Mouse (Mus musculus) left cerebral cortex, postnatal 36 days (tissue): ENCODE data around the gene Sbk1. TPM values are rescaled to one million over a fixed set of nuclear protein-coding genes. Genes with fewer than 3 reads are reported as not detected.
A peak's percentile ranks its signal among the peaks of the same experiment; 100 is the strongest.
"Not testable (repeated sequence)": the region's sequence is repeated elsewhere in the genome, so short reads cannot be mapped to it uniquely, and the experiment has no call there.

Experiments used
- DNase-seq, 2 experiments: peaks; one replicate each; pipeline ENCODE4 v3.0.0; 2021 to 2022; ENCODE audit warnings: low spot score in 2 of 2, mixed read lengths in 1 of 2
- intact Hi-C: fragments of 180-260 bp; cut with DNase I; formaldehyde crosslinking; loops from one replicate; pipeline ENCODE4 v1.15.1; 2025
- total RNA-seq, 2 experiments: library from RNA; stranded (reverse); gene quantifications; 2 replicates each; pipeline ENCODE4 v1.2.3; 2021

Gene Sbk1
- total RNA-seq, 2 experiments from 2014 or later, result 65.2 to 69.9 TPM

DNA sequence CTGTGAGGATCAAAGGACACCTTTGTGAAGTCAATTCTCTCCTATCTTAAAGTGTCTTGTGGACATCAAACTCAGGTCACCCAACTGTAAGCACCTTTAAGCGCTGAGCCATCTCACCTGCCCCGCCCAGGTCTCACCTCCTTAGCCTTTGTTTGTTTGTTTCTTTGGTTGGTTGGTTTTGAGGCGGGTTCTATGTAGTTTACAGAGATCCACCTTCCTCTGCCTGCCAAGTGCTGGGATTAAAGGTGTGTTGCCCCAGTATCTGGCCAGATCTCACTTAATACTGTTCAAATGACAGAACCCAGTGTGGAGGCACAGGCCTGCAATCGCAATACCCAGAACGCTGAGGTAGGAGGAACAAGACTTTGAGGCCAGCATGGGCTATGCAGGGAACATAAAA is 11.6 kb downstream of the Sbk1 start:
- no peak for DNase-seq
- intact Hi-C loops, result no loop called here

DNA sequence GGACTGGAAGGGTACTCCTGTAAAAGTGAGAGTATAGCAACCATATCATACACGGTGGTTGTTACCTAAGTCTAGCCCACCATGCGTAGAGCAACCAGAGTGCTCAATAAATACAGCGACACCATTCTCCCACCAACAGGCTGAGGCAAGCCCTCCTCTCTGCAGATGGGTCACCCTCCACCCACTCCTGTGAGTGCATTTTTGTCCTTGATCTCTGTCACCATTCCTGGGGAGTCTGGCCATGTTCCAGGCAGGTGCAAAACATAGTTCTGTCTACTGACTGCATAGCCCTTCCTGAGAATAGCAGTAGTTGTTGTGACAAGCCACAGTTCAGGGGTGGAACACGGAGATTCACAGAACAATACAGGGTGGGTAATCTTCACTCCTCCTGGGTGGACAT is 12.0 kb downstream of the Sbk1 start:
- peak in 1 of 2 experiments; percentile 4 for DNase-seq
- intact Hi-C loops, result no loop called here

DNA sequence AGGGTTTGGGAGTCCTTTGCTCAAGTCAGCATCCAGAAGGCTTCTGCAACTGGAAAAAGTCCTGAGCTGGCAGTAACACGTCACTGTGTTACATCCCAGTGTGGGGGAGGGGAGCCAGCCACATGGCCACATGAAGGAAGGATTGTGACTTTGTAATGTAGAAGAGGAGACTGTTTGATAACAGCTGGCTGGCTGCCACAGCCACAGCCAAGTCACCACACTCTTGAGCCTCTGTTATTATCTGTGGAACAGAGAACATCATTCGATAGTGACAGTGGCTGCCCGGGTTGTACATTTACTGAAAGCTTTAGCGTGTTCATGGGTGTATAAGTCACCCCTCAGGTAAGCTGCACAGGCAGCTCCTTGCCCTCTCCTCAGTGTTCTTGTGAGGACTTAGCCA is 12.4 kb downstream of the Sbk1 start:
- intact Hi-C loops, result no loop called here
- peak in 1 of 2 experiments; percentile 50 for DNase-seq

GRCm38 (mm10) chr7:126285293-126286211 is 13.1 kb downstream of the Sbk1 start:
- intact Hi-C loops, result no loop called here
- peak; percentile 89 for DNase-seq

GRCm38 (mm10) chr7:126286311-126286710 is 13.9 kb downstream of the Sbk1 start:
- intact Hi-C loops, result no loop called here

DNA sequence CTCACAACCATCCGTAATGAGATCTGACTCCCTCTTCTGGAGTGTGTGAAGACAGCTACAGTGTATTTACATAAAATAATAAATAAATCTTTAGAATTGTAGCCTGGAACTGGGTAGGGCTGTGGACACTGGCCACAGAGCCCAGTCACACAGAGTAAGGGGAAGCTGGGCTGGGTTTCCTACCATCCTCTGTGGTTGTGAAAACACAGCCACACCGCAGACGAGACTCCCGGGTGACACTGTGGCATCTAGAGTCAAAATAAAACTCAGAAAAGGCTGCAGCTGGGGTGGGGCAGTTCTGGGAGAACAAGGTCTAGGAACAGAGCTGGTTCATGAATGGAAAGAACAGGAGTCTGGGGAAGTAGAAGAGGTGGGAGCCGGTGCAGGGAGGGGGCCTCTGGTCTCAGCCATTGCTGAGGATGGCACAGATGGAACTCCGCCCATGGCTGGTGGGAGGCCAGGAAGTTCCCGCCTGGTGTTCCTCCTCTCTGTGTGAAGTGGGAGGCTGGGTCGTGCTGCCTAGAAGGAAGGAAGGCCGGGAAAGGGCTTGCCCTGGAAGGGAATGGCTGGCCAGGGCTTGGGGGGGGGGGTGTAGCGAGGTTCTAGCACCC is 15.2 kb downstream of the Sbk1 start:
- DNase-seq, result peak; percentile 66 to 81
- intact Hi-C loops, result no loop called here

More at GRCm38 (mm10) chr7:126286311-126286710, 13.9 kb downstream of the Sbk1 start:
- no peak for DNase-seq

DNA sequence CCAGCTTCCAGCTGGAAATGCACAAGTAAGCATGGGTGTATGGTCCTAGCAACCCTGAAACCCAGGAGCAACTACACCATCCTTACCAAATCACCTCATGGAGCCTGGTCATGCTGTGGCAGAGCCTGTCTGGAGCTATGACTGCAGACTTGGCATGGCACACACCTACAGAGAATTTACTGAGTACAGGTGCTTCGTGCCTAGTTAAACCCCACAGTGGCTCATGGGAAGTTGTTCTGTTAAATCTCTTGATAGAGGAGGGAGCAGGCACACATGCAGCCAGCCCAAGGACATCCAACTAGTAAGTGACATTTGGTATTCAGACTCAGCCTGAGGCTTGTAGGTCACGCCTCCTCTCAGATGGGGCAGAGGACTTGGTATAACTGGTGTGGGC is 15.7 kb downstream of the Sbk1 start:
- intact Hi-C loops, result no loop called here
- no peak for DNase-seq

DNA sequence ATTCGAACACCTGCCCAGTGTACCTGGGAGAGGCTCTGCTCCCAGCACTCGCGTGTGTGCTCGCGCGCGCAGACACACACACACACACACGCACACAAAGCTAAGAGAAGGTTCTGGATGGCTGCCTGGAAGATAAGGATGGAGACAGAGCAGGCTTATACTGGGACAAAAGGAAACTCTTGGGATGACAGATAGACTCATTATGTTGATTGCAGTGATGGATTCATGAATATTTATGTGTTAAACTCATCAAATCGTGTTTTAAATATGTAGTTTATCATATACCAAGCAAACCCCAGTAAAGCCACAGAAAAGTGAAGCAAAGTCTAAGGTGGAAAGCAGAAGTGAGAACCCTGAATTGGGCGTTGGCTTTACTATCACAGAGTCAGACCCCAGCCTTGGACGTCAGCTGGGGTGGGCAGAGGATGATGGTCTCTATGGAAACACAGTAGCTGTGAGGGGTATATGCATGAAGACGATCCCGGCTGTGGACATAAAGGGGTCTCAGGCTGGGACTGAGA is 16.2 kb downstream of the Sbk1 start:
- intact Hi-C loops, result no loop called here
- DNase-seq, result no peak

DNA sequence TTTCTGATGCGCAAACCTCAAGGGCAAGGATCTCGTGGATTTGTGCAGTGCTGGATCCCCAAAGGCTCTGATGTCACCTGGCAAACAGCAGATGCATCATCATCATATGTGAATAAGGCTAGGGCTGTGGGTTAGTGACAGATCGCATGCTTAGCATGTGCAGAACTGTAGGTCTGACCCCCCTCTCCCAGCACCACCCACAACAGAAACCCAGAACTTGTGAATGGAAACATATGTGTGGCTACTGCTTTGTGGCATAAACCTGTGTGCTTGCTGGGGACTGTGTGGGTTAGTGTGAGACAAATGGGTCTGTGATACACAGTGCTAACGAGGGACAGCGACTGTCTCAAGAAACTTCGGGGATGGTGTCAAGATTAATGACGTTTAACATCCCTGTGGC is 17.0 kb downstream of the Sbk1 start:
- intact Hi-C loops, result no loop called here
- DNase-seq, result peak in 1 of 2 experiments; percentile 21

GRCm38 (mm10) chr7:126289956-126290355 is 17.5 kb downstream of the Sbk1 start:
- no peak for DNase-seq
- intact Hi-C loops, result no loop called here

DNA sequence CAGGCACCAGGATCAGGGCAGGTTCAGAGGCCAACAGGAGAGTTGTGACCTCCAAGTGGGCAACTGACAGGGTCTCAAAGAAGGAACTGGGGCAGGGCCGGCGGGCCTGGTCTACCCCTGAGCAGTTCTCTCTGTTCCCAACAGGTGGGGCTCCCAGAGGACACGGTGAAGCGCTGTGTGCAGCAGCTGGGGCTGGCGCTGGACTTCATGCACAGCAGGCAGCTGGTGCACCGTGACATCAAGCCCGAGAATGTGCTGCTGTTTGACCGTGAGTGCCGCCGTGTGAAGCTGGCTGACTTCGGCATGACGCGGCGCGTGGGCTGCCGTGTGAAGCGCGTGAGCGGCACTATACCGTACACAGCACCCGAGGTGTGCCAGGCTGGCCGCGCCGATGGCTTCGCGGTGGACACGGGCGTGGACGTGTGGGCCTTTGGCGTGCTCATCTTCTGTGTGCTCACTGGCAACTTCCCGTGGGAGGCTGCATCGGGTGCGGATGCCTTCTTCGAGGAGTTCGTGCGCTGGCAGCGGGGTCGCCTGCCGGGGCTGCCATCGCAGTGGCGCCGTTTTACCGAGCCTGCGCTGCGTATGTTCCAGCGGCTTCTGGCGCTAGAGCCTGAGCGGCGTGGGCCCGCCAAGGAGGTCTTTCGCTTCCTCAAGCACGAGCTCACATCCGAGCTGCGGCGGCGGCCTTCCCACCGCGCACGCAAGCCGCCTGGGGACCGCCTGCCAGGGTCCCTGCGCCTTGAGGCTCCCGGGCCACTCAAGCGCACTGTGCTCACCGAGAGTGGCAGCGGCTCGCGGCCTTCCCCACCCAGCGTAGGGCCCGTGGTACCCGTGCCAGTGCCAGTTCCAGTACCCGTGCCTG is 19.5 kb downstream of the Sbk1 start:
- intact Hi-C loops, result no loop called here
- DNase-seq, result peak in 1 of 2 experiments; percentile 10

DNA sequence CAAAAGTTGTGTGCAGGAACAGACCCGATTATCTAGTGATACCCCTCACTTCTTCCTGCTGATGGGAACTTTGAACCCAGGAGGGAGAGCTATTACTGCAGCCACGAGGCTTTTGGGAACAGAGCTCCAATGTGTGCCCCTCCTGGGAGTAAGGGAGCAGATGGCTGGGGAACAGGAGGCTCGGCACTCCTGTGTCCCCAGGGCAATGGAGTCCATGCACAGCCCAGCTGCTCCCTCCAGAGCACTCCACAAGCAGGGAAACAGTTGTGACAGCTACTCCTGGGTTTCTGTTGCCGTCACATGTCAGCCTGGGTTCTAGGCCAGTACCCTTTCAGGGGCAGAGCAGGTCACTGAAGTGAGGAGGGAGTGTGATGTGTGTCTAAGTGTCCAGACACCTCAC is 20.7 kb downstream of the Sbk1 start:
- no peak for DNase-seq
- intact Hi-C loops, result no loop called here

GRCm38 (mm10) chr7:126297579-126298460 is 25.4 kb downstream of the Sbk1 start:
- peak; percentile 2 to 4 for DNase-seq
- intact Hi-C loops, result loop anchor here (1.0 kb wide), 1 partner anchor 37 kb away; no protein-coding TSS in a partner anchor

- no peak for DNase-seq
- intact Hi-C loops, result loop anchor here (1.0 kb wide), 1 partner anchor 38 kb away; no protein-coding TSS in a partner anchor
Measured at GRCm38 (mm10) chr7:126298856-126299255, 26.4 kb downstream of the Sbk1 start.

DNA sequence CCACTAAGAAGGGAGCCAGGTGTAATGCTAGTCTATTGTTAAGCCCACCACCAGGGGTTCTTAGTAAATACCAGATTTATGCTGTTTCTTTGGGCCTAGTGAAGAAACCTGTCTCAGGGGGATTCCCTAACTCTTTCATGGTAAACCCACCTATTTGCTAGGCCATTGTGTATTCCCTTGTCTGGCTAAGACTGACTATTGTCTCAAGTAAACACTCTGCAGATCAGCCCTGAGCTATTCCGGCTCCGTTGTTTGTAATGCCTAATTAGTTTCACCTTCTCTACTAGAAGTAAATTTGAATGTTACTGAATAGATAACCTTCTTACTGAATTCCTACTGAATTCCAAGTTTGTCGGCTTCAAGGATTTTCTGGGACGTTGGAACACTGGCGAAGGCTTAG is 29.4 kb downstream of the Sbk1 start:
- intact Hi-C loops, DNase-seq: not testable (repeated sequence)

GRCm38 (mm10) chr7:126311822-126312221 is 39.4 kb downstream of the Sbk1 start:
- intact Hi-C loops, result no loop called here
- no peak for DNase-seq

GRCm38 (mm10) chr7:126313309-126313708 is 40.9 kb downstream of the Sbk1 start:
- intact Hi-C loops, result no loop called here
- no peak for DNase-seq

DNA sequence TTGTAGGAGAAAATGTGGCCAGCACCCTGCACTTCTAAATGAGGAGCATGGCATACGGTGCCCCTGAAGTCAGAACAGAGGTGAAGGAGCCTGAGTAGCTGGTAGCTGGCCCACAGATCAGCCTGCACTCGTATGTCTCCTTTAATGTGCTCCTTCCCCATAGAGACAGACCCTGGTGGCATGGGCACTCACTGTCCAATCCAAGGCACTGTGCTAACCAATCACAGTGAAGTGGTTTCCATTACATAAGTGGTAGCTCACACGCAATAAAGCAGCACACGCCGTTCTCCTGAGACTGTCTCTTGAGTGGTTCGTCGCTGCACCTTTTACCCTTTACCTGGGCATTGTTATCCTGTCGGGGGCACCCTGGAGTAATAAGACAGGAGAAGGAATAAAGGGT is 41.9 kb downstream of the Sbk1 start:
- no peak for DNase-seq
- intact Hi-C loops, result no loop called here

DNA sequence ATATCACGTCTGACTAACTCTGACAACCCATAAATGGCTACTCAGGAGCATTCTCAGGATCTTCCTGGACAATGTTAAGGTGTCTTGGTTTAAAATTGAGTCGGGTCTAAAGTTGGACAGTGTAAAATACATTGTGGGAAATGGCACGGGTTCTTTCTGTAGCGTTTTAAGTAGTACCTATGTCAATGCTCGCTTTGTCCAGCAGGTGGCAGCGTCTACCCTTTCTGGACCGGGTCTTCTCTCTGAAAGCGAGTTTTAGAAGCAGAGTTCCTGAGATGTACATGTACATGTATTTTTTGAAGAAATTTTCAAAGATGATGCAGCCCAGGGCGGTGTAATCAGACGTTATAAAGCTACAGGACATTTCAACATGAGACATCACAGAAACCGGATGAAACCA is 51.3 kb downstream of the Sbk1 start:
- peak; percentile 67 to 77 for DNase-seq
- intact Hi-C loops, result loop anchor here (1.0 to 5.0 kb wide), 2 partner anchors 55 to 204 kb away; no protein-coding TSS in a partner anchor
